Mouse (Mus musculus): ENCODE measurements at regions not wholly inside any gene's neighbourhood (a gene's known extent, or its start where the extent isn't known, plus 50 kb on each side); places are given as distances from the start of the nearest gene placed in this dataset.

- ATAC-seq (ENCODE audit: borderline replicate concordance, extremely low read depth, low FRiP score, low TSS enrichment), result no peak
- H3K4me3 ChIP-seq, result no peak overlapping the region
- no peak overlapping the region for H3K4me2 ChIP-seq
- WGBS, result 34% methylated on average over 2 of the region's 2 CpGs
- no peak overlapping the region for H3K9ac ChIP-seq
- no peaks in the 10 kb centered on the region for H3K36me3 ChIP-seq
- H3K4me1 ChIP-seq, result no peaks in the 10 kb centered on the region
- H3K27me3 ChIP-seq, result no peaks in the 10 kb centered on the region
- H3K9me3 ChIP-seq, result no peaks in the 10 kb centered on the region
- no peak overlapping the region for H3K27ac ChIP-seq
These were observed 154.9 kb upstream of the Gm34302 start for GRCm38 (mm10) chr3:63638572-63638971.

GRCm38 (mm10) chr3:63637913-63638312 lies 154.2 kb upstream of the Gm34302 start:
- 78% methylated on average over 5 of the region's 5 CpGs for WGBS
- H3K27me3 ChIP-seq, result no peaks in the 10 kb centered on the region
- H3K4me1 ChIP-seq, result no peaks in the 10 kb centered on the region
- no peaks in the 10 kb centered on the region for H3K9me3 ChIP-seq
- H3K27ac ChIP-seq, result no peak overlapping the region
- no peak for ATAC-seq (ENCODE audit: borderline replicate concordance, extremely low read depth, low FRiP score, low TSS enrichment)
- H3K4me2 ChIP-seq, result no peak overlapping the region
- no peak overlapping the region for H3K4me3 ChIP-seq
- H3K36me3 ChIP-seq, result no peaks in the 10 kb centered on the region
- H3K9ac ChIP-seq, result no peak overlapping the region

GRCm38 (mm10) chr3:63627724-63628123 lies 144.0 kb upstream of the Gm34302 start:
- Histone ChIP-seq H3K9me3 (no peaks in the 10 kb centered on the region), H3K27me3 (no peaks in the 10 kb centered on the region), H3K27ac (no peak overlapping the region), H3K4me2 (no peak overlapping the region), H3K9ac (no peak overlapping the region), H3K4me3 (no peak overlapping the region), H3K4me1 (no peaks in the 10 kb centered on the region), H3K36me3 (no peaks in the 10 kb centered on the region)
- no peak for ATAC-seq (ENCODE audit: borderline replicate concordance, extremely low read depth, low FRiP score, low TSS enrichment)
- 73% methylated on average over 5 of the region's 5 CpGs for WGBS

GRCm38 (mm10) chr3:63616127-63616526 lies 132.4 kb upstream of the Gm34302 start:
- H3K4me3 ChIP-seq, result no peak overlapping the region
- no peak overlapping the region for H3K4me2 ChIP-seq
- no peak for ATAC-seq (ENCODE audit: borderline replicate concordance, extremely low read depth, low FRiP score, low TSS enrichment)
- H3K4me1 ChIP-seq, result no peaks in the 10 kb centered on the region
- H3K9me3 ChIP-seq, result no peaks in the 10 kb centered on the region
- no peak overlapping the region for H3K9ac ChIP-seq
- H3K27ac ChIP-seq, result no peak overlapping the region
- H3K36me3 ChIP-seq, result no peaks in the 10 kb centered on the region
- H3K27me3 ChIP-seq, result no peaks in the 10 kb centered on the region
- 32% methylated on average over 5 of the region's 5 CpGs for WGBS

- ATAC-seq (ENCODE audit: borderline replicate concordance, extremely low read depth, low FRiP score, low TSS enrichment), result no peak
- Histone ChIP-seq H3K36me3 (no peaks in the 10 kb centered on the region), H3K4me3 (no peak overlapping the region), H3K9ac (no peak overlapping the region), H3K9me3 (no peaks in the 10 kb centered on the region), H3K4me1 (no peaks in the 10 kb centered on the region), H3K4me2 (no peak overlapping the region), H3K27me3 (no peaks in the 10 kb centered on the region), H3K27ac (no peak overlapping the region)
- 29% methylated on average over 1 of the region's 1 CpGs for WGBS
These were observed 130.0 kb upstream of the Gm34302 start for GRCm38 (mm10) chr3:63613652-63614051.

GRCm38 (mm10) chr3:63612767-63613363 lies 129.2 kb upstream of the Gm34302 start:
- WGBS, result 45% methylated on average over 3 of the region's 3 CpGs
- no peak overlapping the region for H3K27ac ChIP-seq
- no peaks in the 10 kb centered on the region for H3K4me1 ChIP-seq
- H3K27me3 ChIP-seq, result no peaks in the 10 kb centered on the region
- H3K4me2 ChIP-seq, result no peak overlapping the region
- no peaks in the 10 kb centered on the region for H3K9me3 ChIP-seq
- no peak for ATAC-seq (ENCODE audit: borderline replicate concordance, extremely low read depth, low FRiP score, low TSS enrichment)
- H3K36me3 ChIP-seq, result no peaks in the 10 kb centered on the region
- H3K9ac ChIP-seq, result no peak overlapping the region
- H3K4me3 ChIP-seq, result no peak overlapping the region

- Histone ChIP-seq H3K27ac (no peak overlapping the region), H3K4me3 (no peak overlapping the region; the same call in 1 of the 2 replicates), H3K9me3 (no peaks in the 10 kb centered on the region), H3K27me3 (no peaks in the 10 kb centered on the region), H3K4me1 (no peaks in the 10 kb centered on the region), H3K9ac (no peak overlapping the region), H3K4me2 (peak overlapping the region; percentile 37), H3K36me3 (no peaks in the 10 kb centered on the region)
- WGBS, result 21% methylated on average over 5 of the region's 5 CpGs
- peak; percentile 8 for ATAC-seq (ENCODE audit: borderline replicate concordance, extremely low read depth, low FRiP score, low TSS enrichment)
These were observed 126.6 kb upstream of the Gm34302 start for GRCm38 (mm10) chr3:63610113-63610919.

- Histone ChIP-seq H3K4me2 (peak overlapping the region; percentile 37), H3K4me1 (no peaks in the 10 kb centered on the region), H3K36me3 (no peaks in the 10 kb centered on the region), H3K27me3 (no peaks in the 10 kb centered on the region), H3K27ac (no peak overlapping the region), H3K9ac (no peak overlapping the region), H3K4me3 (peak overlapping the region; percentile 22), H3K9me3 (no peaks in the 10 kb centered on the region)
- 19% methylated on average over 17 of the region's 17 CpGs for WGBS
- ATAC-seq (ENCODE audit: borderline replicate concordance, extremely low read depth, low FRiP score, low TSS enrichment), result peak; percentile 72
These were observed 125.9 kb upstream of the Gm34302 start for GRCm38 (mm10) chr3:63609454-63610112.

GRCm38 (mm10) chr3:63582717-63583696 lies 99.3 kb upstream of the Gm34302 start:
- H3K4me3 ChIP-seq, result no peak overlapping the region
- no peak overlapping the region for H3K9ac ChIP-seq
- no peaks in the 10 kb centered on the region for H3K36me3 ChIP-seq
- no peaks in the 10 kb centered on the region for H3K27me3 ChIP-seq
- 84% methylated on average over 15 of the region's 15 CpGs for WGBS
- no peak overlapping the region for H3K27ac ChIP-seq
- no peak for ATAC-seq (ENCODE audit: borderline replicate concordance, extremely low read depth, low FRiP score, low TSS enrichment)
- H3K4me1 ChIP-seq, result no peaks in the 10 kb centered on the region
- H3K4me2 ChIP-seq, result no peak overlapping the region
- H3K9me3 ChIP-seq, result no peaks in the 10 kb centered on the region

GRCm38 (mm10) chr3:63582180-63582579 lies 98.5 kb upstream of the Gm34302 start:
- Histone ChIP-seq H3K4me1 (no peaks in the 10 kb centered on the region), H3K4me3 (no peak overlapping the region), H3K4me2 (no peak overlapping the region), H3K9me3 (no peaks in the 10 kb centered on the region), H3K27me3 (no peaks in the 10 kb centered on the region), H3K36me3 (no peaks in the 10 kb centered on the region), H3K9ac (no peak overlapping the region), H3K27ac (no peak overlapping the region)
- WGBS, result 36% methylated on average over 6 of the region's 6 CpGs
- ATAC-seq (ENCODE audit: borderline replicate concordance, extremely low read depth, low FRiP score, low TSS enrichment), result no peak

GRCm38 (mm10) chr3:63570607-63571353 lies 87.1 kb upstream of the Gm34302 start:
- Histone ChIP-seq H3K9ac (no peak overlapping the region), H3K27ac (no peak overlapping the region), H3K4me3 (no peak overlapping the region), H3K27me3 (no peaks in the 10 kb centered on the region), H3K36me3 (no peaks in the 10 kb centered on the region), H3K4me1 (no peaks in the 10 kb centered on the region), H3K4me2 (no peak overlapping the region), H3K9me3 (no peaks in the 10 kb centered on the region)
- ATAC-seq (ENCODE audit: borderline replicate concordance, extremely low read depth, low FRiP score, low TSS enrichment), result peak; percentile 23; the same call in 1 of the 2 replicates
- WGBS, result 41% methylated on average over 7 of the region's 7 CpGs
